Mouse (Mus musculus) heart, embryonic 16.5 days (tissue): ENCODE measurements around the gene Map2k2. TPM values are rescaled to one million over a fixed set of nuclear protein-coding genes. Genes with fewer than 3 reads are reported as not detected.

Experiments
- ATAC-seq: fragments of 200-750 bp; cut with Nextera tagmentation; replicated peaks from 2 replicates; pipeline ENCODE4 v1.8.0; 2017; ENCODE audit warnings: moderate number of reproducible peaks; ENCODE audit not compliant: insufficient read depth, low FRiP score; ENCODE audit errors: extremely low read depth
- H3K27ac ChIP-seq: fragments of 300-500 bp; sonication (generic); 2 replicates; pipeline ENCODE4 v1.5.1; 2014; ENCODE audit warnings: mild to moderate bottlenecking, low read length, control low read depth, moderate library complexity
- H3K27me3 ChIP-seq: fragments of 300-500 bp; sonication (generic); 2 replicates; pipeline ENCODE4 v1.6.1; 2014; ENCODE audit warnings: low read length, mixed read lengths; ENCODE audit not compliant: control insufficient read depth, insufficient read depth
- H3K36me3 ChIP-seq: fragments of 300-500 bp; sonication (generic); 2 replicates; pipeline ENCODE4 v1.6.1; 2014; ENCODE audit not compliant: control insufficient read depth, insufficient read depth
- H3K4me1 ChIP-seq: fragments of 300-500 bp; sonication (generic); 2 replicates; pipeline ENCODE4 v1.6.1; 2014; ENCODE audit warnings: low read length, mixed read lengths; ENCODE audit not compliant: control insufficient read depth, insufficient read depth
- H3K4me2 ChIP-seq: fragments of 300-500 bp; sonication (generic); 2 replicates; pipeline ENCODE4 v1.6.1; 2014; ENCODE audit warnings: low read depth, mild to moderate bottlenecking, control low read depth, low read length
- H3K4me3 ChIP-seq: fragments of 300-500 bp; sonication (generic); 2 replicates; pipeline ENCODE4 v1.5.1; 2014; ENCODE audit warnings: mild to moderate bottlenecking, control low read depth, low read length
- H3K9ac ChIP-seq: fragments of 300-500 bp; sonication (generic); 2 replicates; pipeline ENCODE4 v1.6.1; 2014; ENCODE audit warnings: low read length, control low read depth
- H3K9me3 ChIP-seq: fragments of 300-500 bp; sonication (generic); replicated peaks from 2 replicates; pipeline ENCODE4 v1.6.1; 2016; ENCODE audit warnings: low read length; ENCODE audit not compliant: control insufficient read depth
- WGBS: fragments of 180-500 bp; shearing (Covaris S2); extraction: QIAGEN DNeasy Blood & Tissue Kit; methylation state at CpG from one replicate; pipeline ENCODE4 v1.1.7; 2014; 5-methylcytosine and 5-hydroxymethylcytosine counted together
- polyA plus RNA-seq: library from polyadenylated mRNA; unstranded; fragments of >200 nt; fragmentation: Nextera tagmentation; extraction: Ambion mirVana; gene quantifications from 2 replicates; pipeline ENCODE4 v1.2.1, GENCODE M21; 2015

Map2k2 gene
- polyA plus RNA-seq, 1 experiment from 2014 or later, result 143 TPM

GRCm38 (mm10) chr10:81090621-81091020 is 15.1 kb upstream of the Map2k2 start:
- Histone ChIP-seq H3K4me1 (no peaks in the 10 kb centered on the region), H3K4me2 (no peak overlapping the region), H3K4me3 (no peak overlapping the region), H3K9me3 (no peaks in the 10 kb centered on the region; the same call in 1 of the 2 replicates), H3K27ac (no peak overlapping the region), H3K9ac (no peak overlapping the region), H3K36me3 (no peaks in the 10 kb centered on the region), H3K27me3 (no peaks in the 10 kb centered on the region; the same call in 1 of the 2 replicates)
- ATAC-seq, result no peak
- 71% methylated on average over 7 of the region's 7 CpGs for WGBS

- Histone ChIP-seq H3K36me3 (no peaks in the 10 kb centered on the region), H3K27ac (no peak overlapping the region), H3K4me3 (no peak overlapping the region), H3K4me1 (no peaks in the 10 kb centered on the region), H3K9ac (no peak overlapping the region), H3K9me3 (peaks cover 4% of the 10 kb centered on the region; the same call in 1 of the 2 replicates), H3K27me3 (no peaks in the 10 kb centered on the region; the same call in 1 of the 2 replicates), H3K4me2 (no peak overlapping the region)
- ATAC-seq, result no peak
- WGBS, result 42% methylated on average over 22 of the region's 22 CpGs
These were observed 13.1 kb upstream of the Map2k2 start for GRCm38 (mm10) chr10:81092465-81093250.

GRCm38 (mm10) chr10:81094931-81095678 is 10.6 kb upstream of the Map2k2 start:
- Histone ChIP-seq H3K4me1 (no peaks in the 10 kb centered on the region), H3K9ac (no peak overlapping the region), H3K4me3 (no peak overlapping the region), H3K9me3 (peaks cover 4% of the 10 kb centered on the region; the same call in 1 of the 2 replicates), H3K4me2 (no peak overlapping the region), H3K27me3 (no peaks in the 10 kb centered on the region; the same call in 1 of the 2 replicates), H3K27ac (no peak overlapping the region), H3K36me3 (no peaks in the 10 kb centered on the region)
- 54% methylated on average over 9 of the region's 9 CpGs for WGBS
- no peak for ATAC-seq

- H3K27ac ChIP-seq, result peak overlapping the region; percentile 96
- H3K27me3 ChIP-seq, result no peaks in the 10 kb centered on the region
- peak; percentile 87 for ATAC-seq
- under 1% methylated on average over 26 of the region's 35 CpGs for WGBS
- H3K4me3 ChIP-seq, result peak overlapping the region; percentile 75
- peak overlapping the region; percentile 90 for H3K4me2 ChIP-seq
- H3K9ac ChIP-seq, result peak overlapping the region; percentile 86
- H3K36me3 ChIP-seq, result peaks cover 26% of the 10 kb centered on the region
- H3K9me3 ChIP-seq, result no peaks in the 10 kb centered on the region
- H3K4me1 ChIP-seq, result peaks cover 14% of the 10 kb centered on the region
These were observed 502 bp downstream of the Map2k2 start for GRCm38 (mm10) chr10:81106113-81106721.

- Histone ChIP-seq H3K27ac (no peak overlapping the region), H3K27me3 (no peaks in the 10 kb centered on the region), H3K9ac (no peak overlapping the region), H3K36me3 (peaks cover 56% of the 10 kb centered on the region), H3K4me1 (no peaks in the 10 kb centered on the region), H3K4me3 (no peak overlapping the region), H3K4me2 (no peak overlapping the region), H3K9me3 (no peaks in the 10 kb centered on the region)
- ATAC-seq, result no peak
- 94% methylated on average over 6 of the region's 6 CpGs for WGBS
These were observed 7.2 kb downstream of the Map2k2 start for GRCm38 (mm10) chr10:81112946-81113345.

GRCm38 (mm10) chr10:81119625-81120024 is 13.9 kb downstream of the Map2k2 start:
- H3K36me3 ChIP-seq, result peaks cover 61% of the 10 kb centered on the region
- no peaks in the 10 kb centered on the region for H3K27me3 ChIP-seq
- no peak overlapping the region for H3K27ac ChIP-seq
- no peak overlapping the region for H3K4me3 ChIP-seq
- H3K4me2 ChIP-seq, result no peak overlapping the region
- H3K9ac ChIP-seq, result no peak overlapping the region
- WGBS, result 87% methylated on average over 10 of the region's 10 CpGs
- H3K9me3 ChIP-seq, result no peaks in the 10 kb centered on the region
- H3K4me1 ChIP-seq, result no peaks in the 10 kb centered on the region
- ATAC-seq, result no peak

GRCm38 (mm10) chr10:81120650-81121049 is 14.9 kb downstream of the Map2k2 start:
- no peaks in the 10 kb centered on the region for H3K9me3 ChIP-seq
- ATAC-seq, result no peak
- H3K27me3 ChIP-seq, result no peaks in the 10 kb centered on the region
- H3K4me1 ChIP-seq, result no peaks in the 10 kb centered on the region
- no peak overlapping the region for H3K4me3 ChIP-seq
- peaks cover 54% of the 10 kb centered on the region for H3K36me3 ChIP-seq
- 85% methylated on average over 7 of the region's 7 CpGs for WGBS
- H3K27ac ChIP-seq, result no peak overlapping the region
- H3K9ac ChIP-seq, result no peak overlapping the region
- H3K4me2 ChIP-seq, result no peak overlapping the region

- no peak for ATAC-seq
- no peak overlapping the region for H3K4me3 ChIP-seq
- peaks cover 42% of the 10 kb centered on the region for H3K36me3 ChIP-seq
- H3K9me3 ChIP-seq, result no peaks in the 10 kb centered on the region
- no peak overlapping the region for H3K27ac ChIP-seq
- peaks cover 4% of the 10 kb centered on the region; the same call in 1 of the 2 replicates for H3K4me1 ChIP-seq
- H3K27me3 ChIP-seq, result no peaks in the 10 kb centered on the region
- WGBS, result 77% methylated on average over 2 of the region's 2 CpGs
- H3K4me2 ChIP-seq, result no peak overlapping the region
- H3K9ac ChIP-seq, result no peak overlapping the region
These were observed 17.2 kb downstream of the Map2k2 start for GRCm38 (mm10) chr10:81122889-81123288.
